Mouse (Mus musculus): Measurements from ENCODE around the gene Rpl23. TPM values are rescaled to one million over a fixed set of nuclear protein-coding genes. Genes with fewer than 3 reads are reported as not detected.
"Not testable (repeated sequence)": the region's sequence is repeated elsewhere in the genome, so short reads cannot be mapped to it uniquely, and the experiment has no call there.

The Rpl23 gene
- polyA plus RNA-seq, 1 experiment from 2014 or later = 695 TPM

GRCm38 (mm10) chr11:97799146-97799993, 17.1 kb upstream of the Rpl23 start:
- Histone ChIP-seq H3K27ac (ENCODE audit: low read depth, low read length) (peak overlapping the region; percentile 97), H3K4me2 (replicated peaks; ENCODE audit: low read depth, low read length) (peak overlapping the region; percentile 69), H3K9me3 (ENCODE audit: control insufficient read depth, low read length) (no peaks in the 10 kb centered on the region), H3K4me1 (ENCODE audit: control insufficient read depth, insufficient read depth, low read length) (peaks cover 22% of the 10 kb centered on the region), H3K4me3 (ENCODE audit: low read length) (peak overlapping the region; percentile 94), H3K9ac (ENCODE audit: low read depth, low read length) (peak overlapping the region; percentile 89), H3K36me3 (ENCODE audit: control insufficient read depth, insufficient read depth, low read length) (no peaks in the 10 kb centered on the region), H3K27me3 (ENCODE audit: control insufficient read depth, insufficient read depth, low read length) (no peaks in the 10 kb centered on the region)
- under 1% methylated on average over 69 of the region's 71 CpGs for WGBS
- peak; percentile 78 for ATAC-seq (ENCODE audit: low FRiP score, low TSS enrichment)

- peak within 1 kb of the TSS; percentile 89 for H3K9ac ChIP-seq (ENCODE audit: low read depth, low read length)
- H3K27me3 ChIP-seq (ENCODE audit: control insufficient read depth, insufficient read depth, low read length) = no peaks in the 10 kb centered on the region
- H3K27ac ChIP-seq (ENCODE audit: low read depth, low read length) = peak within 1 kb of the TSS; percentile 97
- no peaks in the 10 kb centered on the region for H3K36me3 ChIP-seq (ENCODE audit: control insufficient read depth, insufficient read depth, low read length)
- peak within 1 kb of the TSS; percentile 69 for H3K4me2 ChIP-seq (replicated peaks; ENCODE audit: low read depth, low read length)
- under 1% methylated on average over 11 of the region's 11 CpGs for WGBS
- H3K4me3 ChIP-seq (ENCODE audit: low read length) = peak within 1 kb of the TSS; percentile 94
- no peaks in the 10 kb centered on the region for H3K9me3 ChIP-seq (ENCODE audit: control insufficient read depth, low read length)
- H3K4me1 ChIP-seq (ENCODE audit: control insufficient read depth, insufficient read depth, low read length) = peaks cover 16% of the 10 kb centered on the region
- ATAC-seq (ENCODE audit: low FRiP score, low TSS enrichment) = peak; percentile 56
These were observed 16.5 kb upstream of the Rpl23 start, which contains the start of gene Lasp1 for GRCm38 (mm10) chr11:97798782-97799145. Lasp1 (plus strand) TSS chr11:97799000.

DNA sequence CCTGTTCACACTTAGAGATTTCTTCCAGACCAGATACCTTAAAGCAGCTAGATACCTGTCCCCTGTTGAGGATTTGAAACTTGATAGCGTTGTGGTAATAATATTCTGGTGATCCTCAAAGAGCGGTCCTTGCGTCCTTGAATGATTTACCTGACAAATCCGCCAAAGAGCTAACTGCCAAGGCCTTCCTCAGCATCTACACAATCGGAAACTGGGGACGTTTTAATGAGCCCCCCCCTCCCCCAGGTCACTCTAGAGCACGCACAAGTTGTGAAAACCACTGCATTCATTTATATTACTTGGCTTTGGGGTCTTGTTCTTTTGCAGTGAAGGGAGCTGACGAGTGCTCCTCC, 15.8 kb upstream of the Rpl23 start:
- H3K4me1 ChIP-seq (ENCODE audit: control insufficient read depth, insufficient read depth, low read length) = peaks cover 14% of the 10 kb centered on the region

GRCm38 (mm10) chr11:97797369-97798082, 15.3 kb upstream of the Rpl23 start:
- peaks cover 14% of the 10 kb centered on the region for H3K4me1 ChIP-seq (ENCODE audit: control insufficient read depth, insufficient read depth, low read length)
- no peaks in the 10 kb centered on the region for H3K27me3 ChIP-seq (ENCODE audit: control insufficient read depth, insufficient read depth, low read length)
- no peak overlapping the region for H3K27ac ChIP-seq (ENCODE audit: low read depth, low read length)
- no peaks in the 10 kb centered on the region for H3K9me3 ChIP-seq (ENCODE audit: control insufficient read depth, low read length)
- no peak overlapping the region for H3K9ac ChIP-seq (ENCODE audit: low read depth, low read length)
- peak overlapping the region; percentile 19; the same call in 1 of the 2 replicates for H3K4me2 ChIP-seq (replicated peaks; ENCODE audit: low read depth, low read length)
- no peaks in the 10 kb centered on the region for H3K36me3 ChIP-seq (ENCODE audit: control insufficient read depth, insufficient read depth, low read length)
- 55% methylated on average over 15 of the region's 15 CpGs for WGBS
- H3K4me3 ChIP-seq (ENCODE audit: low read length) = no peak overlapping the region
- no peak for ATAC-seq (ENCODE audit: low FRiP score, low TSS enrichment)

More for the DNA sequence above, 15.8 kb upstream of the Rpl23 start:
- H3K9ac ChIP-seq (ENCODE audit: low read depth, low read length) = no peak overlapping the region
- H3K4me2 ChIP-seq (replicated peaks; ENCODE audit: low read depth, low read length) = peak overlapping the region; percentile 19
- no peaks in the 10 kb centered on the region for H3K9me3 ChIP-seq (ENCODE audit: control insufficient read depth, low read length)
- H3K36me3 ChIP-seq (ENCODE audit: control insufficient read depth, insufficient read depth, low read length) = no peaks in the 10 kb centered on the region
- no peak overlapping the region for H3K4me3 ChIP-seq (ENCODE audit: low read length)
- H3K27me3 ChIP-seq (ENCODE audit: control insufficient read depth, insufficient read depth, low read length) = no peaks in the 10 kb centered on the region
- no peak overlapping the region for H3K27ac ChIP-seq (ENCODE audit: low read depth, low read length)
- 33% methylated on average over 8 of the region's 8 CpGs for WGBS
- no peak for ATAC-seq (ENCODE audit: low FRiP score, low TSS enrichment)

DNA sequence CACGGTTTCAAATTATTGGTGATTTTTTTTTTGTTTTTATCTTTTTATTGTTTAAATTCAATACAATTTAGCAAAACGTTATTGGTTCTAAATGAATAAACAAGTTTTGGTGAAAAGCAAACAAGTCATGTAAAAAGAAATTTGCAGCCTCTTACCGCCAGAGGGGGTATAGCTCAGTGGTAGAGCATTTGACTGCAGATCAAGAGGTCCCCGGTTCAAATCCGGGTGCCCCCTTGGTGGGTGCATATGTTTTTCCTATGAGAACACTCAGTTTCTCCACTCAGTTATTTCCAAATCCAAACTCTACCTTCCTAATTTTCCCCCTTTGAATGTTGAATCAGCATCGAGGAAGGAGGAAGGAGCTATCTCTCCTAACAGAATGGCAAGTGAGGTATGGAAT, 14.7 kb upstream of the Rpl23 start:
- no peak overlapping the region for H3K4me3 ChIP-seq (ENCODE audit: low read length)
- no peak overlapping the region for H3K9ac ChIP-seq (ENCODE audit: low read depth, low read length)
- WGBS = 6% methylated on average over 6 of the region's 6 CpGs
- no peak for ATAC-seq (ENCODE audit: low FRiP score, low TSS enrichment)
- peaks cover 9% of the 10 kb centered on the region for H3K4me1 ChIP-seq (ENCODE audit: control insufficient read depth, insufficient read depth, low read length)
- no peaks in the 10 kb centered on the region for H3K36me3 ChIP-seq (ENCODE audit: control insufficient read depth, insufficient read depth, low read length)
- H3K27ac ChIP-seq (ENCODE audit: low read depth, low read length) = no peak overlapping the region
- no peaks in the 10 kb centered on the region for H3K9me3 ChIP-seq (ENCODE audit: control insufficient read depth, low read length)
- no peak overlapping the region for H3K4me2 ChIP-seq (replicated peaks; ENCODE audit: low read depth, low read length)
- H3K27me3 ChIP-seq (ENCODE audit: control insufficient read depth, insufficient read depth, low read length) = no peaks in the 10 kb centered on the region

DNA sequence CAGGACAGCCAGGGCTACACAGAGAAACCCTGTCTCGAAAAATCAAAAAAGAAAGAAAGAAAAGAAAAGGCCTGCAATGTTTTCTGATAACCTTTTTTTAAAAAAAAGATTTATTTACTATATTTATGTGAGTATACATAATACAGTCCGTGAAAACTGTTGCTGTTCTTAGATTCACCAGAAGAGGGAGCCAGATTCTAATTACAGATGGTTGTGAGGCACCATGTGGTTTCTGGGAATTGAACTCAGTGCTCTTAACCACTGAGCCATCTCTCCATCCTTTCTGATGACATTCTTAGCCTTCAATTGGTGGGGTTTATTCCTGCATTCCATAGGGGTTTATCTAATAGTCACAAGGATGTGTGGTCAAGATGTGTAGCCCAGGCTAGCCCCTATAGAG, 10.9 kb upstream of the Rpl23 start:
- no peaks in the 10 kb centered on the region for H3K4me1 ChIP-seq (ENCODE audit: control insufficient read depth, insufficient read depth, low read length)
- no peaks in the 10 kb centered on the region for H3K9me3 ChIP-seq (ENCODE audit: control insufficient read depth, low read length)
- ATAC-seq (ENCODE audit: low FRiP score, low TSS enrichment) = no peak
- no peak overlapping the region for H3K9ac ChIP-seq (ENCODE audit: low read depth, low read length)
- H3K4me2 ChIP-seq (replicated peaks; ENCODE audit: low read depth, low read length) = no peak overlapping the region
- H3K36me3 ChIP-seq (ENCODE audit: control insufficient read depth, insufficient read depth, low read length) = no peaks in the 10 kb centered on the region
- 14% methylated on average over 2 of the region's 2 CpGs for WGBS
- no peak overlapping the region for H3K4me3 ChIP-seq (ENCODE audit: low read length)
- no peak overlapping the region for H3K27ac ChIP-seq (ENCODE audit: low read depth, low read length)
- no peaks in the 10 kb centered on the region for H3K27me3 ChIP-seq (ENCODE audit: control insufficient read depth, insufficient read depth, low read length)

DNA sequence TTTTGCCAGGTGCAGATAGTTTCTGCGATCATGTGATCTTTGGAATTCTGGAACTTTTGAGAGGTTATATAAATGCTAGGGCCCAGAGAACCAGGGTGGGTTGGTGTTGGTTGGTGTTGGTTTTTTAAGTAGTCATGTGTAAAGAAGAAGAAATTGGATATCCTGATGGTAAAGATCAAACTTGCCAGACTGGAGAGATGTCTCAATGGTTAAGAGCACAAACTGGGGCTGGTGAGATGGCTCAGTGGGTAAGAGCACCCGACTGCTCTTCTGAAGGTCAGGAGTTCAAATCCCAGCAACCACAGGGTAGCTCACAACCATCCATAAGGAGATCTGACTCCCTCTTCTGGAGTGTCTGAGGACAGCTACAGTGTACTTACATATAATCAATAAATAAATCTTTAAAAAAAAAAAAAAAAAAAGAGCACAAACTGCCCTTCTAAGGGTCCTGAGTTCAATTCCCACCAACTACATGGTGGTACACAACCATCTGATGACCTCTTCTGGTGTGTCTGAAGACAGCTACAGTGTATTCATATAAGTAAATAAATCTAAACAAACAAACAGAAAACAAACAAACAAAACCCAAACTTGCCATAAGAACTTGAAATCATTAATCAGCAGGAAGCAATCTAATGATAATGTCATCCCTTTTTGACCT, 8.7 kb upstream of the Rpl23 start:
- not testable (repeated sequence) for H3K9me3 ChIP-seq (ENCODE audit: control insufficient read depth, low read length); H3K4me3 ChIP-seq (ENCODE audit: low read length); H3K4me1 ChIP-seq (ENCODE audit: control insufficient read depth, insufficient read depth, low read length); H3K27ac ChIP-seq (ENCODE audit: low read depth, low read length); H3K27me3 ChIP-seq (ENCODE audit: control insufficient read depth, insufficient read depth, low read length); H3K4me2 ChIP-seq (replicated peaks; ENCODE audit: low read depth, low read length); ATAC-seq (ENCODE audit: low FRiP score, low TSS enrichment); H3K9ac ChIP-seq (ENCODE audit: low read depth, low read length); H3K36me3 ChIP-seq (ENCODE audit: control insufficient read depth, insufficient read depth, low read length)
- WGBS = 78% methylated on average over 2 of the region's 2 CpGs

GRCm38 (mm10) chr11:97789727-97790126, 7.5 kb upstream of the Rpl23 start:
- Histone ChIP-seq H3K27me3 (ENCODE audit: control insufficient read depth, insufficient read depth, low read length) (no peaks in the 10 kb centered on the region), H3K9ac (ENCODE audit: low read depth, low read length) (no peak overlapping the region), H3K4me2 (replicated peaks; ENCODE audit: low read depth, low read length) (no peak overlapping the region), H3K4me1 (ENCODE audit: control insufficient read depth, insufficient read depth, low read length) (no peaks in the 10 kb centered on the region), H3K9me3 (ENCODE audit: control insufficient read depth, low read length) (no peaks in the 10 kb centered on the region), H3K27ac (ENCODE audit: low read depth, low read length) (no peak overlapping the region), H3K4me3 (ENCODE audit: low read length) (no peak overlapping the region), H3K36me3 (ENCODE audit: control insufficient read depth, insufficient read depth, low read length) (no peaks in the 10 kb centered on the region)
- 87% methylated on average over 5 of the region's 5 CpGs for WGBS
- ATAC-seq (ENCODE audit: low FRiP score, low TSS enrichment) = no peak

DNA sequence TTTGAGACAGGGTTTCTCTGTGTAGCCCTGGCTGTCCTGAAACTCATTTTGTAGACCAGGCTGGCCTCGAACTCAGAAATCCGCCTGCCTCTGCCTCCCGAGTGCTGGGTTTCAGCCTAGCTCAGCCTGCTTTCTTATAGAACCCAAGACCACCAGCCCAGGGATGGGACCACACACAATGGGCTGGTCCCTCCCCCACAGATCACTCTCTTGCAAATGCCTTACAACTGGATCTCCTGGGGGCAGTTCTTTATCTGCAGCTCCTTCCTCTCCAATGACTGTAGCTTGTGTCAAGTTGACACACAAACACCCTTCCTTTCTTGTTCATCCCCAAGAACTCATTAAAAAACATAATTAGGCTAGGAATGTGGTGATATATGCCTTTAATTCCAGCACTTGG, 5.7 kb upstream of the Rpl23 start:
- Histone ChIP-seq H3K4me3 (ENCODE audit: low read length) (no peak overlapping the region), H3K27me3 (ENCODE audit: control insufficient read depth, insufficient read depth, low read length) (no peaks in the 10 kb centered on the region), H3K4me1 (ENCODE audit: control insufficient read depth, insufficient read depth, low read length) (no peaks in the 10 kb centered on the region), H3K4me2 (replicated peaks; ENCODE audit: low read depth, low read length) (no peak overlapping the region), H3K9ac (ENCODE audit: low read depth, low read length) (no peak overlapping the region), H3K9me3 (ENCODE audit: control insufficient read depth, low read length) (no peaks in the 10 kb centered on the region), H3K36me3 (ENCODE audit: control insufficient read depth, insufficient read depth, low read length) (no peaks in the 10 kb centered on the region), H3K27ac (ENCODE audit: low read depth, low read length) (no peak overlapping the region)
- 90% methylated on average over 3 of the region's 3 CpGs for WGBS
- ATAC-seq (ENCODE audit: low FRiP score, low TSS enrichment) = no peak

All from kidney, embryonic 14.5 days (tissue).